Mouse (Mus musculus) kidney, adult 18-20 months (tissue): ENCODE results near the gene Gm49384.

Experiments used
- DNase-seq: peaks from one replicate; pipeline ENCODE4 v3.0.0; 2021

The Gm49384 gene

DNA sequence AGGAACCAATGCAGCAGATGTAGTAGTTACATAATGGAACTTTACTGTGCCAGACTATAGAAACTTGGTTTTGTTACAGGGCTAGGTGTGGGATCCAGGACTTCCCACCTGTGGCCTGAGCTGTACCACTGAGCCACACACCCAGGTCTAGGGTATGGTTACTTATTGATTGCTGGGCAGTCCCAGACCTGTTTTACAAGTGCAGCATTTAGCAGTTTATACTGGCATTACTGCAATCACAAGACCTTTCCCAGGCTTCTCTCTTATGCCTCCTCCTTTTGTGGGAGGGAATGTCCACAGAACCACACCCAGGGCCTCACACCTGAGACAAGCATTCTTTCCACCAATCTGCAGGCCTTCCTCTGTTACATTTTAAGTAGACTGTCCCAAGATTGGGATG lies 5.1 kb downstream of the Gm49384 start:
- DNase-seq: no peak

GRCm38 (mm10) chr12:69198164-69198535 lies 5.9 kb downstream of the Gm49384 start, which contains the start of gene Dnaaf2:
Gene Dnaaf2 (minus strand): TSS chr12:69198429.
- peak; percentile 85 for DNase-seq

DNA sequence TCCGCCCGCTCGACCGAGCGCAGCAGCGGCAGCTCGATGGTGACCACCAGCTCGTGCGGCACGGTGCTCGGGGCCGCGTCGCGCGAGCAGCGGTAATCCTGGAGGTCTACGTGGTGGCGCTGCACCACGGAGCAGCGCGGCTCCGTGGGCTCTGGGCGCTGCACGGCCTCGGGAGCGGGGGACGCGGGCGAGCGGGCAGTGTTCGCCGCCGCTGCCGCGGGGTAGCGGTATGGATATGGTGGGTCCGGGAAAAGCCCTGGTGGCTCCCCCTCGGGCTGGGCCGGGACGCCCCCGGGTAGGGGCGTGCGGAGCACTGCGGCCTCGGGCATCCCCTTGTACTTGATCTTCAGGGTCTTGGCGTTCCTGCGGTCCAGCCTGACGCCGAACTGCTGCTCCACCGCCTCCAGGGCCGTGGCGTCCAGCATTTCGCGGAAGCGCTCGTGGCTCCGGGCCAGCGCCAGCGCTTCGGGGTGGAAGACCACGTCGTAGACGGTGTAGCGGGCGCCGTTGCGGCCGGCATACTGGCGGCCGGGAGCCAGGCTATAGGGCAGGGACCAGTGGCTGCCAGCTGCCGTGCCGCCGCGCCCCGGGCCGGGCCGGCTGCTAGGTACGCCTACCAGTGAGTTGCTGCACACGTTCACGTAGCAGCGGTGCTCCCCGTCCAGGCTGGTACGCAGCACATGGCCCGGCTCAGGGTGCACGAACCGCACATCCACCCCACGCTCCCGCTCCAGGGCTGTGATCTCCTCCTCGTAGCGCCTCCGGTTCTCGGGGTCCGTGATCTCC lies 6.5 kb downstream of the Gm49384 start:
- DNase-seq: peak; percentile 61

DNA sequence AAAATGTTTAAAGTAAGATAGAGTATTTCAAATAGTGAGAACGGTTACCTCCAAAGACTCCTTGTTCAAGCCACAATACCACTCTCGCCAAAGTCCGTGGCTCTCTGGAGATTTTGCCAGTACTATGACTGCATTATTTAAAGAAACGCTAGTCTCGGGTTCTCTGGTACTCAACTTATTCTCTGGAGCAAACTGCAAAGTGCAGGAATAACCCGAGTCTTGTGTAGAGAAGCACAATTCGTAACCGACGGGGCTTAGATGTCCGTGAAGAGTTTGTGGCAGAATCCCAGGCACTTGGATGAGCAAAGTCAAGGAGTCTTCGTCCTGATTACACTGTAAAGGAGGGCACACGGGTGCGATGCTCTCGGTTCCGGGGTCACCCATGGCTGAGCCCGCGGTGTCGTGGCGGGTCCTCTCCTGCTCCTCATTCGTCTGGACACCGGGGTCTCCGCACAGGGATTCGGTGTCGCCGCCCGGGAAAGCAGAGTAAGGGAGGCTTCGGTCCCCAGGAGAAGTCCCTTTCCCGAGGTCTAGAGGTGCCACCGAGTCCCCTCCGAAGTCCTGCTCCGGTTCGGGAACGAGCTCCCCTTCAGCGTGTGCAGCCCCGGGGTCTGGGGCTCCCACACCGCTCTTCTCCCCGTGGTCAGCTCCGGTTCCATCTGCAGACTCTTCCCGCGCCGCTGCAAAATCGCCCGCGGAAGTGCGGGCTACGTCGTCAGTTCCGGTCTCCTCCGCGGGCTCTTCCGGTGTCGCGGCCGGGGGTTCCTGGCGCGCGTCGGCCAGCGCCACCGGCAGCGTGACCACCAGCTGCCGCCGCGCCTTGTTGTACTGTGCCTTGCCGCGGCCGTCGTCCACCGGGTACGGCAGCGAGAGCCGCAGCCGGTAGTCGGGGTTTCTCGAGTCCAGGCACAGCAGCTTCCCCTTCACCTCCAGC lies 7.4 kb downstream of the Gm49384 start, which contains the start of gene Gm49383:
Gene Gm49383, minus strand, starts transcription at position 661 of the 934 bp plus-strand sequence.
- DNase-seq: peak; percentile 78

- no peak for DNase-seq
Measured at GRCm38 (mm10) chr12:69192637-69193036, 11.4 kb downstream of the Gm49384 start.

DNA sequence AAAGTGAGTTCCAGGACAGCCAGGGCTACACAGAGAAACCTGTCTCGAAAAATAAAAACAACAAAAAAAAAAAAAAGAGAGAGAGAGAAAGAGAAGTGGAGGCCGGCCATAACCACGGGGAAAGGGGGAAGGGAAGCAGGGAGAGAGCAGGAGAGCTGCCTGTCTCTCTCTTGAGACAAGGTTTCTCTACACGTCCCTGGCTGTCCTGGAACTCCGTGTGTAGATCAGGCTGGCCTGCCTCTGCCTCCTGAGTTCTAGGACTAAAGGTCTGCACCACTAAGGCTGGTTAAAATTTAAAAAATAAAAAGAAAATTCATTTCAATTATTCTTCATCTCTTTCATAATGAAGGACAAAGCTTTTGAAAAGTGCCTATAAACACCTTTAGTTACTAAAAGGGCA lies 12.7 kb downstream of the Gm49384 start:
- no peak for DNase-seq

GRCm38 (mm10) chr12:69190522-69190921 lies 13.5 kb downstream of the Gm49384 start:
- DNase-seq: no peak

DNA sequence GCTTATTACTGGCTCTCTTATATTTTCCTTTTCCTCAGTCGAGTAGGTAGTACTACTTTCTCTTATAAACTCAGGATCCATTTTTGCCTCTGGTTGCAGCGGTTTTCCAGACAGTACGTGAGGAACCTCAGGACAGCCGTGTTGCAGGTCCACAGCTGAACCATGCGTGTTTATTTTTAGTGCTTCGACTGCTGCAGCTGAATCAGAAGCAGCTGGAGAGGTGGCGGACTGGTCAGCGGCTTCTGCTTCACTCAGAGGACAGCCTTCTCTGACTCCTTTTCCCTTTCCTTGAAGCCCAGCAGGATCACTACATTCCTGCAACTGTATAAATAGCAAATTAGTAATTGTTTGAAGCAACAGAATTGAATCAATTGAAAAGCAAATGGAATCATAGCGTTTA lies 14.0 kb downstream of the Gm49384 start:
- DNase-seq: no peak

DNA sequence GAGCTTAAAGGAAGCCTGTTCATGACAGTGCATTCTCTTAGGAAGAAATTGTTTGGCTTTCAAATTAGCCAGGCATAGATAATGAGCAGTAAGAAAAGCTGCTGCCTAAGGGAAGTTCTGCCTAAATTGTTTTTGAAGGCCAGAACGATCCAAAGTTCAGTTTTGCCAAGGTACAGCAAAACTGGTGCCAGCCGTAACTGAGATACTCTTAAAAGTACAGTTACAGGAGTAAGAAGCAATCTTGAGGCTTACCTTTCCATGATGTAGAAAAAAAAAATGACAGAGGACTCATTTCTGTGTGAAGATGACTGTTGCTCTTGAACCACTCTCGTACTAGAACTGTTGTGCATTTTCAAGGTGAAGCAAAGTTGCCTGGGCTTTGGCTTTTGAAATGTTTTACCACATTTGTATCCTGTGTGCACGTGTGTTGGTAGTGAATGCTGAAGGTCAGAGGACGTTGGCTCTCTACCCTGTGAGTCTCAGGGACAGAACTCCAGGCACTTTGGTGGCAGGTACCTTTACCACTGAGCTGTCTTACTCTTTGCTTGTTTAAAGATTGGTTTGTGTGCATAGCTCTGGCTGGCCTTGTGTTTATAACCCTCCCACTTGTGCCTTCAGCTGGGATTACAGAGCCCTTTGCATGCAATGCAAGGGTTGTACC lies 17.1 kb downstream of the Gm49384 start:
- DNase-seq: peak; percentile 53

DNA sequence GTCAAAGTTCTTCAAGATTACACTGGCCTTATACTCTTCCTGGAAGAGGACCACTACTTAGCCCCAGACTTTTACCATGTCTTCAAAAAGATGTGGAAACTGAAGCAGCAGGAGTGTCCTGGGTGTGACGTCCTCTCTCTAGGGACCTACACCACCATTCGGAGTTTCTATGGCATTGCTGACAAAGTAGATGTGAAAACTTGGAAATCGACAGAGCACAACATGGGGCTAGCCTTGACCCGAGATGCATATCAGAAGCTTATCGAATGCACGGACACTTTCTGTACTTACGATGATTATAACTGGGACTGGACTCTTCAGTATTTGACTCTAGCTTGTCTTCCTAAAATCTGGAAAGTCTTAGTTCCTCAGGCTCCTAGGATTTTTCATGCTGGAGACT lies 18.7 kb downstream of the Gm49384 start:
- peak; percentile 20 for DNase-seq

- DNase-seq: no peak
Measured at GRCm38 (mm10) chr12:69184342-69185295, 19.4 kb downstream of the Gm49384 start.

DNA sequence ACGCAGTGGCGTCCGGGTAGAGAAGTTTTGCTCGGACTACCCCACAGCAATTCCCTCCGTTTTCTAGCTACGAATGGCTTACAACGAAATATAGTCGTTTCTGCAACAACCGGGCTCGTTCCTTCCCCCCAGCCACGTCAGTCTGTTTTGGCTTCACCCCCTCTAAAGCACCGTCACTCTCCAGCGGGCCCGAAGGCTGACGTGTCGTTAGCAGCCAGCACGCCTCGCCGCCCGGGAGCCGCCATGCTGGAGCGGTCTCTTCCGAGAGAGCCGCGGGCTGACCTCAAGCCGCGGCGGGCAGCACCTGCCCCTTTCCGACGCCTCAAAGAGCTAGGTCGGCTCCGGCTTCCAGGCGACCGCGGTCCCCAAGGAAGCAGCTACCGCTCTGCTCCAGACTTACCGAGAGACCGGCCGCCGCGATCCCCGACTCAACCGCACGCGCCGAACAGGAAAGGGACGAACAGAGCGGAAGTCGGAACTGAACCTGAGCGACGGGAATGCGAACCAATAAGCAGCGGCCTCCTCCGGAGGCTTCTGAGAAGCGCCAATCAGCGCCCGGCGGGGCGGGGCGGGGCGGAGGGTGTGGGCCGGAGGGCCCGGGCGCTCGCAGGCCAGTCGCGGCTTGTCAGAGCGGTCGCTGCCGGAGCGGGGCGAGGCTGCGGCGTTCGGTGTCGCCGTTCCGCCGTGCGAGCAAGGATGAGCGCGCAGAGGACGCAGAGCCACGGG lies 20.3 kb downstream of the Gm49384 start, which contains the start of the genes Rpl36al and Mgat2:
Gene Rpl36al, minus strand, starts transcription at position 501 of the 726 bp plus-strand sequence.
Gene Mgat2, plus strand, starts transcription at position 575 of the 726 bp plus-strand sequence.
- DNase-seq: peak; percentile 99

DNA sequence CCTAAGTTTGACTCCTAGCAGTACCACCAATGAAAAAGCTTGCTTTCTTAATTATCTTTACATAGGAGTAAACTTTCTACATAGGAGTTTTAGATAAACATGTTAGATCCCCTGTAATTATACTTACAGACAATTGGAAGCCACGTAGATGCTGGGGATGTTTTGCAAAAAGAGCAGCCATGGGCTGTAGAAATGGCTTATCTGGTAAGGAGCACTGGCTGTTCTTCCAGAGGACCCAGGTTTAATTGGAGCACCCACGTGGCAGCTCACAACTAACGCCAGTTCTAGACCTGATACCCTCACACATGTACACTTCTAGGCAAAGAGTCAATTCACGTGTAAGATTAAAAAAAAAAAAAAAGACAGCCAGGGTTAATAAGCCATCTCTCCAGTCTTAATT lies 22.3 kb downstream of the Gm49384 start:
- DNase-seq: no peak

DNA sequence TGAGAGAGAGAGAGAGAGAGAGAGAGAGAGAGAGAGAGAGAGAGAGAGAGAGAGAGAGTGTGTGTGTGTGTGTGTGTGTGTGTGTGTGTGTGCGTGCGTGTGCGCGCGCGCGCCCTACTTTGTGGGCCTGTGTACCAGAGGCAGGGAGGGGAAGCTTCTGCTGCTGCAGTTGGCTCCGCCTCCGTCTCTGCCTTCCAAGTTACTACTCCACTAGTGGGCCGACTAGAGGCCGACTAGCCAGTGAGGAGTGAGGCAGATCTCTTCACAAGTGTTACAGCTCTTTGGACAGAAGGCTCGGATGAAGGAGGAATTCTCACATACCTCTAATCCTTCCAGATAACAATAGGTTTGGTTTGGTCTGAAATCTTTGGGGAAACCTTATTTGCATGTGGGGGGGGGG lies 24.7 kb downstream of the Gm49384 start:
- no peak for DNase-seq

DNA sequence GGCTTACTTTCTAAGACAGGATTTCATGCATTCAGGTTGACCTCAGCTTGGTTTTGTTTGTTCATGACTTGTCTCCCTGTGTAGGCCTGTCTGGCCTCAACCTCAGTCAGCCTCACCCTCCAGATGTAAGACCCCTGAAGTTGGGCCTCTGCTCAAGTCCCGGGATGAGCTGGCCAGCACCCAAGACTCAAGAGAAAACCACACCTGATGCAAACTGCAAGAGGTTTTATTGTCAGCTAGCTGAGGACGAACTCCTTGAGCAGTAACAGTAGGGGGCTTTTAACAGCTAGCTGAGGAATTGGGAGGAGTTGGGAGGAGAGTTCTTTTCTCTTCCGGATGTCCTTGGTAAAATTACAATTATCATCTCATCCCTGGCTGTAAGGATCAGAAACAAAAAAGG lies 26.5 kb downstream of the Gm49384 start:
- no peak for DNase-seq

GRCm38 (mm10) chr12:69175975-69176374 lies 28.1 kb downstream of the Gm49384 start:
- no peak for DNase-seq

GRCm38 (mm10) chr12:69171307-69171706 lies 32.8 kb downstream of the Gm49384 start:
- DNase-seq: no peak

DNA sequence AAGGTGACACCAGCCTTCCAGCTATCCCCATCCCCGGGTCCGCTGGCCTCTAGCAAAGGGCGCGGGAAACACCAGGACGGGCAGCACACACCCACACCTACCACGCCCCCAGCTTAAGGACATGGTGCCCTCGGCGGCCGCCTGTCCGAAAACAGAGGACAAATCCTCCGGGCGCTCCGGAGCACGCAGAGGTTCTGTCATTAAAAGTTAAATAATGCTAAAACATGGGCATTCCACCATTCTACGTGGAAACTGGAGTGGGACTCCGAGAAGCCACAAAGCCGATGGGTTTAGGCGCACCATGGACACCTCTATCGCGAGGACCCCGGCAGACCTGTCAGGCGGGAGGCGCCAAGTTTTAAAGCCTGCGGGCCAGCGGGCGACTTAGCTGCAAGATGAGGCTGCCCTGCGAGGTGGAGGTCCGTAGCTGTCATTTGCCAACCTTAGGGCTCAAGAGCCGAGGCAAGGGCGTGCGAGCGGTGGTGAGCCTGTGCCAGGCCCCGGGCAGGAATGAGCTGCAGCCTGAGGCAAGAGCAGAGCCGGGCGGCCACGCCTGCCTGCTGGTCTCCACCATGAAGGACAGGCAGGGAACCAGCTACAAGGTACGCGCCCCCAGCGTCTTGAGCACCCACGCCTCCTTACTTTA lies 35.5 kb downstream of the Gm49384 start, which contains the start of gene Lrr1:
Gene Lrr1, plus strand, starts transcription at position 354 of the 646 bp plus-strand sequence.
- peak; percentile 96 for DNase-seq

DNA sequence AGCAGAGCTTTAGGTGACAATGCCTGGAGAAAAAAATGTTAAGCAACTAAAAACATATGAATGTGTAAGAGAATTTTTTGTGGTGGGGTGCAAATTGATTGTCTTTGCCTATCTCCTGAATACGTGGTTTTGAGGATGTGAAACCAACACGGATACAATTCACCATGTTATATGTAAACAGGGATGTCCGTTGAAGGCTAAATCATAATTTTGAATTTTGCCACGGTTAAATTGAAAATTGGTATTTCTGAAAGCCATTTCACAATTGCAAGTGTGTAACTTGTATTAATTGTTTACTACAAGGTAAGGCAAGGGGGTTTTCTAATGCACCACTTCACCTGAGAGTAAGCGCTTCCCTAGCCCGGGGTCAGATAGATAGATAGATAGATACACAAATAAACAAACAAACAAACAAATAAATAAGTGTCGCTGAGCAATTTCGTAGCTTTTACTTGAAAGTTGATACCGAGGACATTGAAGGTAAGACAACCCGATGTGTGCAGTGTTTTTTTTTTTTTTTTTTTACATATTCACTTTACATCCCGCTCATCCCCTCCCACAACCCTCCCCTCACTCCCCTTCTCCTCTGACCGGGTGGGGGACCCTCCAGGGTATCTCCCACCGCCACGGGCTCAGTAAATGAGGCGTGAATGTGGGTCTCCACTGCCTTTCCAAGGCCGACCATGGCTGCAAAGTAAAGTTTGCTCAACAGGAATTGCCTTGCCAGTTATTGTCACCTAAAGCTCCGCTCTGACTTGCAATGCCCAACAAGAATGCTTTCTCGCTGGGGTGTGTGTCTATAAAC lies 36.2 kb downstream of the Gm49384 start:
- DNase-seq: no peak
